Mouse (Mus musculus): ENCODE data around the gene Obp2b. TPM values are rescaled to one million over a fixed set of nuclear protein-coding genes. Genes with fewer than 3 reads are reported as not detected.
"Not testable (repeated sequence)": the region's sequence is repeated elsewhere in the genome, so short reads cannot be mapped to it uniquely, and the experiment has no call there.

The Obp2b gene
- polyA plus RNA-seq, 1 experiment from 2014 or later = not detected

- not testable (repeated sequence) for H3K27me3 ChIP-seq (ENCODE audit: control insufficient read depth, insufficient read depth, low read length); ATAC-seq (ENCODE audit: low FRiP score, low TSS enrichment); H3K4me3 ChIP-seq (ENCODE audit: low read length); H3K27ac ChIP-seq (ENCODE audit: low read depth, low read length); H3K4me2 ChIP-seq (replicated peaks; ENCODE audit: low read depth, low read length); H3K9ac ChIP-seq (ENCODE audit: low read depth, low read length); H3K4me1 ChIP-seq (ENCODE audit: control insufficient read depth, insufficient read depth, low read length); H3K36me3 ChIP-seq (ENCODE audit: control insufficient read depth, insufficient read depth, low read length); H3K9me3 ChIP-seq (ENCODE audit: control insufficient read depth, low read length)
- WGBS = 94% methylated on average over 1 of the region's 1 CpGs
Observed at GRCm38 (mm10) chr2:25709056-25709455, 27.8 kb upstream of the Obp2b start.

GRCm38 (mm10) chr2:25709791-25710190 is 27.0 kb upstream of the Obp2b start:
- 70% methylated on average over 2 of the region's 2 CpGs for WGBS
- H3K9me3 ChIP-seq (ENCODE audit: control insufficient read depth, low read length); ATAC-seq (ENCODE audit: low FRiP score, low TSS enrichment); H3K27me3 ChIP-seq (ENCODE audit: control insufficient read depth, insufficient read depth, low read length); H3K27ac ChIP-seq (ENCODE audit: low read depth, low read length); H3K9ac ChIP-seq (ENCODE audit: low read depth, low read length); H3K4me1 ChIP-seq (ENCODE audit: control insufficient read depth, insufficient read depth, low read length); H3K4me2 ChIP-seq (replicated peaks; ENCODE audit: low read depth, low read length); H3K36me3 ChIP-seq (ENCODE audit: control insufficient read depth, insufficient read depth, low read length); H3K4me3 ChIP-seq (ENCODE audit: low read length): not testable (repeated sequence)

- H3K4me3 ChIP-seq (ENCODE audit: low read length); H3K4me1 ChIP-seq (ENCODE audit: control insufficient read depth, insufficient read depth, low read length); H3K9ac ChIP-seq (ENCODE audit: low read depth, low read length); H3K4me2 ChIP-seq (replicated peaks; ENCODE audit: low read depth, low read length); H3K9me3 ChIP-seq (ENCODE audit: control insufficient read depth, low read length); H3K27me3 ChIP-seq (ENCODE audit: control insufficient read depth, insufficient read depth, low read length); H3K36me3 ChIP-seq (ENCODE audit: control insufficient read depth, insufficient read depth, low read length); H3K27ac ChIP-seq (ENCODE audit: low read depth, low read length): not testable (repeated sequence)
- peak; percentile 60; the same call in 1 of the 2 replicates for ATAC-seq (ENCODE audit: low FRiP score, low TSS enrichment)
- WGBS = 18% methylated on average over 3 of the region's 3 CpGs
Observed at GRCm38 (mm10) chr2:25711641-25712040, 25.2 kb upstream of the Obp2b start.

GRCm38 (mm10) chr2:25717222-25717621 is 19.6 kb upstream of the Obp2b start:
- no peak for ATAC-seq (ENCODE audit: low FRiP score, low TSS enrichment)
- no peaks in the 10 kb centered on the region for H3K9me3 ChIP-seq (ENCODE audit: control insufficient read depth, low read length)

GRCm38 (mm10) chr2:25733199-25733930 is 3.4 kb upstream of the Obp2b start:
- H3K9me3 ChIP-seq (ENCODE audit: control insufficient read depth, low read length) = no peaks in the 10 kb centered on the region
- H3K4me3 ChIP-seq (ENCODE audit: low read length) = no peak overlapping the region
- no peaks in the 10 kb centered on the region for H3K4me1 ChIP-seq (ENCODE audit: control insufficient read depth, insufficient read depth, low read length)
- no peaks in the 10 kb centered on the region for H3K27me3 ChIP-seq (ENCODE audit: control insufficient read depth, insufficient read depth, low read length)
- H3K4me2 ChIP-seq (replicated peaks; ENCODE audit: low read depth, low read length) = no peak overlapping the region
- H3K27ac ChIP-seq (ENCODE audit: low read depth, low read length) = 0 out of 2 replicates have a peak overlapping the region, but pooled peaks have one; percentile 11
- H3K9ac ChIP-seq (ENCODE audit: low read depth, low read length) = no peak overlapping the region
- H3K36me3 ChIP-seq (ENCODE audit: control insufficient read depth, insufficient read depth, low read length) = no peaks in the 10 kb centered on the region
- WGBS = 14% methylated on average over 2 of the region's 2 CpGs
- peak; percentile 57; the same call in 1 of the 2 replicates for ATAC-seq (ENCODE audit: low FRiP score, low TSS enrichment)

More at GRCm38 (mm10) chr2:25717222-25717621, 19.6 kb upstream of the Obp2b start:
- Histone ChIP-seq H3K27ac (ENCODE audit: low read depth, low read length) (no peak overlapping the region), H3K36me3 (ENCODE audit: control insufficient read depth, insufficient read depth, low read length) (no peaks in the 10 kb centered on the region), H3K4me1 (ENCODE audit: control insufficient read depth, insufficient read depth, low read length) (no peaks in the 10 kb centered on the region), H3K4me2 (replicated peaks; ENCODE audit: low read depth, low read length) (no peak overlapping the region), H3K9ac (ENCODE audit: low read depth, low read length) (no peak overlapping the region), H3K4me3 (ENCODE audit: low read length) (no peak overlapping the region), H3K27me3 (ENCODE audit: control insufficient read depth, insufficient read depth, low read length) (no peaks in the 10 kb centered on the region)

GRCm38 (mm10) chr2:25741671-25742070 is 4.9 kb downstream of the Obp2b start:
- WGBS = 81% methylated on average over 1 of the region's 1 CpGs
- Histone ChIP-seq H3K27me3 (ENCODE audit: control insufficient read depth, insufficient read depth, low read length) (no peaks in the 10 kb centered on the region), H3K9me3 (ENCODE audit: control insufficient read depth, low read length) (no peaks in the 10 kb centered on the region), H3K9ac (ENCODE audit: low read depth, low read length) (no peak overlapping the region), H3K4me2 (replicated peaks; ENCODE audit: low read depth, low read length) (no peak overlapping the region), H3K36me3 (ENCODE audit: control insufficient read depth, insufficient read depth, low read length) (no peaks in the 10 kb centered on the region), H3K4me3 (ENCODE audit: low read length) (no peak overlapping the region), H3K27ac (ENCODE audit: low read depth, low read length) (no peak overlapping the region), H3K4me1 (ENCODE audit: control insufficient read depth, insufficient read depth, low read length) (no peaks in the 10 kb centered on the region)
- no peak for ATAC-seq (ENCODE audit: low FRiP score, low TSS enrichment)

- Histone ChIP-seq H3K27me3 (ENCODE audit: control insufficient read depth, insufficient read depth, low read length) (no peaks in the 10 kb centered on the region), H3K4me3 (ENCODE audit: low read length) (no peak overlapping the region), H3K36me3 (ENCODE audit: control insufficient read depth, insufficient read depth, low read length) (no peaks in the 10 kb centered on the region), H3K4me2 (replicated peaks; ENCODE audit: low read depth, low read length) (no peak overlapping the region), H3K9me3 (ENCODE audit: control insufficient read depth, low read length) (no peaks in the 10 kb centered on the region), H3K4me1 (ENCODE audit: control insufficient read depth, insufficient read depth, low read length) (0 out of 2 replicates have a peak, but pooled peaks cover 2% of the 10 kb centered on the region), H3K27ac (ENCODE audit: low read depth, low read length) (no peak overlapping the region), H3K9ac (ENCODE audit: low read depth, low read length) (no peak overlapping the region)
- 96% methylated on average over 1 of the region's 1 CpGs for WGBS
- no peak for ATAC-seq (ENCODE audit: low FRiP score, low TSS enrichment)
Observed at GRCm38 (mm10) chr2:25754201-25754600, 17.4 kb downstream of the Obp2b start.

- Histone ChIP-seq H3K36me3 (ENCODE audit: control insufficient read depth, insufficient read depth, low read length) (no peaks in the 10 kb centered on the region), H3K27me3 (ENCODE audit: control insufficient read depth, insufficient read depth, low read length) (no peaks in the 10 kb centered on the region), H3K4me3 (ENCODE audit: low read length) (no peak overlapping the region), H3K4me2 (replicated peaks; ENCODE audit: low read depth, low read length) (no peak overlapping the region), H3K4me1 (ENCODE audit: control insufficient read depth, insufficient read depth, low read length) (0 out of 2 replicates have a peak, but pooled peaks cover 2% of the 10 kb centered on the region), H3K27ac (ENCODE audit: low read depth, low read length) (peak overlapping the region; percentile 67; the same call in 1 of the 2 replicates), H3K9ac (ENCODE audit: low read depth, low read length) (no peak overlapping the region), H3K9me3 (ENCODE audit: control insufficient read depth, low read length) (no peaks in the 10 kb centered on the region)
- 22% methylated on average over 4 of the region's 4 CpGs for WGBS
- peak; percentile 69 for ATAC-seq (ENCODE audit: low FRiP score, low TSS enrichment)
Observed at GRCm38 (mm10) chr2:25758064-25758625, 21.3 kb downstream of the Obp2b start.

- WGBS = 56% methylated on average over 2 of the region's 2 CpGs
- no peaks in the 10 kb centered on the region for H3K27me3 ChIP-seq (ENCODE audit: control insufficient read depth, insufficient read depth, low read length)
- H3K4me3 ChIP-seq (ENCODE audit: low read length) = no peak within 1 kb of the TSS
- H3K27ac ChIP-seq (ENCODE audit: low read depth, low read length) = no peak within 1 kb of the TSS
- H3K9ac ChIP-seq (ENCODE audit: low read depth, low read length) = no peak within 1 kb of the TSS
- no peak within 1 kb of the TSS for H3K4me2 ChIP-seq (replicated peaks; ENCODE audit: low read depth, low read length)
- H3K4me1 ChIP-seq (ENCODE audit: control insufficient read depth, insufficient read depth, low read length) = no peaks in the 10 kb centered on the region
- ATAC-seq (ENCODE audit: low FRiP score, low TSS enrichment) = no peak
- H3K36me3 ChIP-seq (ENCODE audit: control insufficient read depth, insufficient read depth, low read length) = no peaks in the 10 kb centered on the region
- H3K9me3 ChIP-seq (ENCODE audit: control insufficient read depth, low read length) = no peaks in the 10 kb centered on the region
Observed at GRCm38 (mm10) chr2:25765269-25765668, 28.5 kb downstream of the Obp2b start, which contains the start of gene Lcn3. Gene Lcn3 (plus strand): TSS chr2:25765569.

Data from kidney, embryonic 14.5 days (tissue).